Mouse (Mus musculus): ENCODE results near the gene Cmc2. TPM values are rescaled to one million over a fixed set of nuclear protein-coding genes. Genes with fewer than 3 reads are reported as not detected.

Gene Cmc2
- total and polyA plus RNA-seq, 2 experiments, result 4.2 to 9.3 TPM

- Histone ChIP-seq H3K79me2 (ENCODE audit: control insufficient read depth, insufficient read depth, low read length) (peaks cover 24% of the 10 kb centered on the region; the same call in 1 of the 2 replicates), H3K27ac (replicated peaks; ENCODE audit: insufficient read depth, low read depth, low read length) (no peak overlapping the region), H3K9ac (ENCODE audit: low read depth, low read length) (peak overlapping the region; percentile 91), H3K36me3 (ENCODE audit: control insufficient read depth, insufficient read depth, low read length) (no peaks in the 10 kb centered on the region), H3K4me1 (ENCODE audit: control insufficient read depth, insufficient read depth, low read length) (peaks cover 11% of the 10 kb centered on the region; the same call in 1 of the 2 replicates), H3K27me3 (ENCODE audit: control insufficient read depth, insufficient read depth, low read length) (no peaks in the 10 kb centered on the region), H3K4me3 (ENCODE audit: insufficient read depth, low read depth, low read length) (peak overlapping the region; percentile 92)
- under 1% methylated on average over 62 of the region's 62 CpGs for WGBS
- no peak for TF ChIP-seq CTCF (IDR thresholded peaks at IDR 0.05; ENCODE audit: low read depth, low read length)
- DNase-seq (ENCODE audit: extremely low read depth, low read depth, low spot score), result no peak
These were observed 22.5 kb upstream of the Cmc2 start for GRCm38 (mm10) chr8:116943555-116944384.

GRCm38 (mm10) chr8:116943161-116943554 lies 21.9 kb upstream of the Cmc2 start, which contains the start of gene Atmin:
Gene Atmin (plus strand): TSS chr8:116943393.
- Histone ChIP-seq H3K27ac (replicated peaks; ENCODE audit: insufficient read depth, low read depth, low read length) (no peak within 1 kb of the TSS), H3K36me3 (ENCODE audit: control insufficient read depth, insufficient read depth, low read length) (no peaks in the 10 kb centered on the region), H3K27me3 (ENCODE audit: control insufficient read depth, insufficient read depth, low read length) (no peaks in the 10 kb centered on the region), H3K4me3 (ENCODE audit: insufficient read depth, low read depth, low read length) (peak within 1 kb of the TSS; percentile 92), H3K79me2 (ENCODE audit: control insufficient read depth, insufficient read depth, low read length) (peaks cover 24% of the 10 kb centered on the region; the same call in 1 of the 2 replicates), H3K9ac (ENCODE audit: low read depth, low read length) (peak within 1 kb of the TSS; percentile 91), H3K4me1 (ENCODE audit: control insufficient read depth, insufficient read depth, low read length) (peaks cover 11% of the 10 kb centered on the region; the same call in 1 of the 2 replicates)
- DNase-seq (ENCODE audit: extremely low read depth, low read depth, low spot score), result peak; percentile 66
- TF ChIP-seq POLR2A (IDR thresholded peaks at IDR 0.05; ENCODE audit: extremely low read depth, insufficient read depth, low read length) (0 out of 2 replicates have a peak, but pooled peaks have one; percentile 28), CTCF (IDR thresholded peaks at IDR 0.05; ENCODE audit: low read depth, low read length) (peak; percentile 79)
- WGBS, result under 1% methylated on average over 46 of the region's 46 CpGs

- Histone ChIP-seq H3K27me3 (ENCODE audit: control insufficient read depth, insufficient read depth, low read length) (no peaks in the 10 kb centered on the region), H3K36me3 (ENCODE audit: control insufficient read depth, insufficient read depth, low read length) (no peaks in the 10 kb centered on the region), H3K4me3 (ENCODE audit: insufficient read depth, low read depth, low read length) (no peak overlapping the region), H3K79me2 (ENCODE audit: control insufficient read depth, insufficient read depth, low read length) (peaks cover 21% of the 10 kb centered on the region; the same call in 1 of the 2 replicates), H3K27ac (replicated peaks; ENCODE audit: insufficient read depth, low read depth, low read length) (no peak overlapping the region), H3K9ac (ENCODE audit: low read depth, low read length) (no peak overlapping the region), H3K4me1 (ENCODE audit: control insufficient read depth, insufficient read depth, low read length) (peaks cover 11% of the 10 kb centered on the region; the same call in 1 of the 2 replicates)
- TF ChIP-seq CTCF (IDR thresholded peaks at IDR 0.05; ENCODE audit: low read depth, low read length) (no peak), POLR2A (IDR thresholded peaks at IDR 0.05; ENCODE audit: extremely low read depth, insufficient read depth, low read length) (no peak)
- 77% methylated on average over 12 of the region's 12 CpGs for WGBS
- DNase-seq (ENCODE audit: extremely low read depth, low read depth, low spot score), result no peak
These were observed 21.2 kb upstream of the Cmc2 start for GRCm38 (mm10) chr8:116942284-116943058.

GRCm38 (mm10) chr8:116935506-116935905 lies 14.3 kb upstream of the Cmc2 start:
- TF ChIP-seq POLR2A (IDR thresholded peaks at IDR 0.05; ENCODE audit: extremely low read depth, insufficient read depth, low read length), result no peak
- TF ChIP-seq CTCF (IDR thresholded peaks at IDR 0.05; ENCODE audit: low read depth, low read length), result no peak
- DNase-seq (ENCODE audit: extremely low read depth, low read depth, low spot score), result no peak
- Histone ChIP-seq H3K9ac (ENCODE audit: low read depth, low read length) (no peak overlapping the region), H3K27me3 (ENCODE audit: control insufficient read depth, insufficient read depth, low read length) (no peaks in the 10 kb centered on the region), H3K4me1 (ENCODE audit: control insufficient read depth, insufficient read depth, low read length) (no peaks in the 10 kb centered on the region), H3K36me3 (ENCODE audit: control insufficient read depth, insufficient read depth, low read length) (no peaks in the 10 kb centered on the region), H3K79me2 (ENCODE audit: control insufficient read depth, insufficient read depth, low read length) (no peaks in the 10 kb centered on the region), H3K27ac (replicated peaks; ENCODE audit: insufficient read depth, low read depth, low read length) (no peak overlapping the region), H3K4me3 (ENCODE audit: insufficient read depth, low read depth, low read length) (no peak overlapping the region)
- WGBS, result 96% methylated on average over 6 of the region's 6 CpGs

- no peak for DNase-seq (ENCODE audit: extremely low read depth, low read depth, low spot score)
- TF ChIP-seq POLR2A (IDR thresholded peaks at IDR 0.05; ENCODE audit: extremely low read depth, insufficient read depth, low read length) (no peak), CTCF (IDR thresholded peaks at IDR 0.05; ENCODE audit: low read depth, low read length) (no peak)
- no peak overlapping the region for H3K27ac ChIP-seq (replicated peaks; ENCODE audit: insufficient read depth, low read depth, low read length)
- 97% methylated on average over 4 of the region's 4 CpGs for WGBS
- H3K36me3 ChIP-seq (ENCODE audit: control insufficient read depth, insufficient read depth, low read length), result no peaks in the 10 kb centered on the region
- no peak overlapping the region for H3K9ac ChIP-seq (ENCODE audit: low read depth, low read length)
- no peaks in the 10 kb centered on the region for H3K79me2 ChIP-seq (ENCODE audit: control insufficient read depth, insufficient read depth, low read length)
- H3K27me3 ChIP-seq (ENCODE audit: control insufficient read depth, insufficient read depth, low read length), result no peaks in the 10 kb centered on the region
- no peaks in the 10 kb centered on the region for H3K4me1 ChIP-seq (ENCODE audit: control insufficient read depth, insufficient read depth, low read length)
- no peak overlapping the region for H3K4me3 ChIP-seq (ENCODE audit: insufficient read depth, low read depth, low read length)
These were observed 13.7 kb upstream of the Cmc2 start for GRCm38 (mm10) chr8:116934976-116935375.
